Comparison of ENCODE assay signal across 10 mouse cellular contexts in genomic region chr16:84802217-84802616, GRCm38 (mm10). TPM values are rescaled to one million over a fixed set of nuclear protein-coding genes. Genes with fewer than 3 reads are reported as not detected.
DNase-seq lines count a peak whose midpoint lies in the region; ATAC-seq and TF ChIP-seq lines count a peak whose summit lies in the region.
"Had no signal": no experiment of that assay in that cellular context is flagged by ENCODE, and none has a peak within 500 bp of the region (broad histone marks: within the 10 kb centered on the region; RNA-seq: fewer than 3 reads in every experiment).

No protein-coding gene starts in this region.

- H3K36me3 ChIP-seq in intestine, embryonic 15.5 days = no peaks in the 10 kb centered on the region
- no peaks in the 10 kb centered on the region for H3K36me3 ChIP-seq in intestine, postnatal 0 days (ENCODE audit: control insufficient read depth, insufficient read depth)
- H3K36me3 ChIP-seq in heart, embryonic 15.5 days = no peaks in the 10 kb centered on the region
- H3K36me3 ChIP-seq: embryonic facial prominence, embryonic 12.5 days had no signal

- 0 out of 2 replicates have a peak, but pooled peaks have one; percentile 23 for ATAC-seq in intestine, embryonic 15.5 days
- no peak for ATAC-seq in intestine, postnatal 0 days
- 0 out of 2 replicates have a peak, but pooled peaks have one; percentile 27 for ATAC-seq in heart, embryonic 15.5 days (replicated peaks; ENCODE audit: insufficient number of reproducible peaks, insufficient read depth, low FRiP score, low read depth)

- no peak for TF ChIP-seq POLR2A in lung, adult 2 months (IDR thresholded peaks at IDR 0.05; ENCODE audit: borderline replicate concordance, extremely low read depth, low read depth, low read length)

- no peak for TF ChIP-seq CTCF in intestine, postnatal 0 days (IDR thresholded peaks at IDR 0.05; ENCODE audit: low read depth)
- TF ChIP-seq CTCF in lung, adult 2 months (IDR thresholded peaks at IDR 0.05; ENCODE audit: insufficient read depth, low read length) = no peak

- H3K4me1 ChIP-seq in intestine, embryonic 15.5 days (replicated peaks) = no peaks in the 10 kb centered on the region
- no peaks in the 10 kb centered on the region for H3K4me1 ChIP-seq in intestine, postnatal 0 days (replicated peaks; ENCODE audit: control insufficient read depth, insufficient read depth, low read length)
- H3K4me1 ChIP-seq in heart, embryonic 15.5 days (replicated peaks) = peaks cover 7% of the 10 kb centered on the region; the same call in 1 of the 2 replicates
- peaks cover 8% of the 10 kb centered on the region for H3K4me1 ChIP-seq in lung, adult 2 months (ENCODE audit: control insufficient read depth, insufficient read depth, low read length)
- H3K4me1 ChIP-seq: embryonic facial prominence, embryonic 12.5 days had no signal

- H3K4me2 ChIP-seq in intestine, embryonic 15.5 days (replicated peaks) = no peak overlapping the region
- no peak overlapping the region for H3K4me2 ChIP-seq in intestine, postnatal 0 days (replicated peaks; ENCODE audit: low read depth)
- H3K4me2 ChIP-seq in heart, embryonic 15.5 days = no peak overlapping the region
- H3K4me2 ChIP-seq: embryonic facial prominence, embryonic 12.5 days had no signal

- no peak overlapping the region for H3K27ac ChIP-seq in intestine, embryonic 15.5 days
- H3K27ac ChIP-seq in intestine, postnatal 0 days (ENCODE audit: low read depth, low read length) = no peak overlapping the region
- peak overlapping the region; percentile 31; the same call in 1 of the 2 replicates for H3K27ac ChIP-seq in heart, embryonic 15.5 days
- H3K27ac ChIP-seq: embryonic facial prominence, embryonic 12.5 days had no signal

- WGBS in intestine, embryonic 15.5 days = 56% methylated on average over 6 of the region's 6 CpGs
- WGBS in intestine, postnatal 0 days = 50% methylated on average over 6 of the region's 6 CpGs
- WGBS in heart, embryonic 15.5 days = 32% methylated on average over 6 of the region's 6 CpGs
- WGBS in lung, adult 2 months = 22% methylated on average over 6 of the region's 6 CpGs

- no peak overlapping the region for H3K4me3 ChIP-seq in intestine, embryonic 15.5 days (replicated peaks)
- no peak overlapping the region for H3K4me3 ChIP-seq in intestine, postnatal 0 days (ENCODE audit: low read depth, low read length)
- no peak overlapping the region for H3K4me3 ChIP-seq in heart, embryonic 15.5 days
- no peak overlapping the region for H3K4me3 ChIP-seq in lung, adult 2 months (replicated peaks; ENCODE audit: extremely low read depth, low read depth, low read length)
- H3K4me3 ChIP-seq: embryonic facial prominence, embryonic 12.5 days had no signal

- no peaks in the 10 kb centered on the region for H3K9me3 ChIP-seq in intestine, embryonic 15.5 days
- no peaks in the 10 kb centered on the region for H3K9me3 ChIP-seq in intestine, postnatal 0 days (ENCODE audit: control insufficient read depth)
- no peaks in the 10 kb centered on the region for H3K9me3 ChIP-seq in heart, embryonic 15.5 days (replicated peaks)
- H3K9me3 ChIP-seq: embryonic facial prominence, embryonic 12.5 days had no signal

- H3K27me3 ChIP-seq in intestine, embryonic 15.5 days (replicated peaks) = no peaks in the 10 kb centered on the region
- no peaks in the 10 kb centered on the region for H3K27me3 ChIP-seq in intestine, postnatal 0 days (replicated peaks; ENCODE audit: control insufficient read depth, insufficient read depth, low read length)
- H3K27me3 ChIP-seq in heart, embryonic 15.5 days = no peaks in the 10 kb centered on the region
- H3K27me3 ChIP-seq: CH12.LX; embryonic facial prominence, embryonic 12.5 days had no signal

- no peak overlapping the region for H3K9ac ChIP-seq in intestine, embryonic 15.5 days
- no peak overlapping the region for H3K9ac ChIP-seq in intestine, postnatal 0 days (ENCODE audit: low read depth, low read length)
- H3K9ac ChIP-seq in heart, embryonic 15.5 days = no peak overlapping the region
- H3K9ac ChIP-seq: embryonic facial prominence, embryonic 12.5 days had no signal

- DNase-seq in adrenal gland, postnatal 10 days = peak; percentile 73
- DNase-seq in lung, adult 2 months = peak; percentile 29
- no peak for DNase-seq in MN1 (ENCODE audit: low spot score)
- DNase-seq in T-cell, adult 2 months (ENCODE audit: low spot score) = no peak
- no peak for DNase-seq in layer of hippocampus, adult 18-20 months (ENCODE audit: low spot score in 2 of 2)

RNA-seq across cellular contexts. Expression of gene Jam2, which starts 28.3 kb away (rescaled TPM):
- polyA plus RNA-seq in intestine, embryonic 15.5 days (2015; fragmentation: Nextera tagmentation; extraction: Ambion mirVana) = 5.4 and 5.6 TPM in 2 replicates
- polyA plus RNA-seq in intestine, postnatal 0 days (2015; fragmentation: Nextera tagmentation; extraction: Ambion mirVana) = 5.9 and 6.0 TPM in 2 replicates
- total RNA-seq in adrenal gland, postnatal 10 days (2021) = 10 to 100 TPM; 20.1 TPM
- 7.3 and 7.4 TPM in 2 replicates for polyA plus RNA-seq in heart, embryonic 15.5 days (2015; fragmentation: Nextera tagmentation; extraction: Ambion mirVana)
- polyA plus RNA-seq in lung, adult 2 months (2012; rRNA removed) = 13.4 and 16.6 TPM in 2 replicates
- total RNA-seq in layer of hippocampus, adult 18-20 months (2021) = 10 to 100 TPM; 18.2 to 22.6 TPM

RNA-seq across cellular contexts. Expression of gene Gabpa, which starts 32.5 kb away (rescaled TPM):
- 27.8 and 29.8 TPM in 2 replicates for polyA plus RNA-seq in intestine, embryonic 15.5 days (2015; fragmentation: Nextera tagmentation; extraction: Ambion mirVana)
- polyA plus RNA-seq in intestine, postnatal 0 days (2015; fragmentation: Nextera tagmentation; extraction: Ambion mirVana) = 10.8 and 12.1 TPM in 2 replicates
- total RNA-seq in adrenal gland, postnatal 10 days (2021) = 10 to 100 TPM; 61.0 to 65.8 TPM
- polyA plus RNA-seq in heart, embryonic 15.5 days (2015; fragmentation: Nextera tagmentation; extraction: Ambion mirVana) = 31.0 and 31.4 TPM in 2 replicates
- 5.2 and 10.7 TPM in 2 replicates for polyA plus RNA-seq in lung, adult 2 months (2012; rRNA removed)
- 10 to 100 TPM; 26.9 to 27.1 TPM for total RNA-seq in layer of hippocampus, adult 18-20 months (2021)

RNA-seq across cellular contexts. Expression of gene Atp5j, which starts 33.2 kb away (rescaled TPM):
- polyA plus RNA-seq in intestine, embryonic 15.5 days (2015; fragmentation: Nextera tagmentation; extraction: Ambion mirVana) = 1,058 and 1,111 TPM in 2 replicates
- polyA plus RNA-seq in intestine, postnatal 0 days (2015; fragmentation: Nextera tagmentation; extraction: Ambion mirVana) = 1,184 and 1,284 TPM in 2 replicates
- 100 to 1,000 TPM; 436 to 522 TPM for total RNA-seq in adrenal gland, postnatal 10 days (2021)
- polyA plus RNA-seq in heart, embryonic 15.5 days (2015; fragmentation: Nextera tagmentation; extraction: Ambion mirVana) = 1,399 and 1,970 TPM in 2 replicates
- polyA plus RNA-seq in lung, adult 2 months (2012; rRNA removed) = 117 and 167 TPM in 2 replicates
- total RNA-seq in layer of hippocampus, adult 18-20 months (2021) = 100 to 1,000 TPM; 346 to 363 TPM

Comparison
In these comparisons a context has a peak if more than half of its experiments do, and no peak if none do; other contexts are left out.
1. DNase-seq: peak in adrenal gland, postnatal 10 days (single experiment) and lung, adult 2 months (single experiment); none in MN1 (single experiment), T-cell, adult 2 months (single experiment) and layer of hippocampus, adult 18-20 months (0 of 2).